Mouse (Mus musculus) lung, adult 18-20 months (tissue): ENCODE measurements at regions not wholly inside any gene's neighbourhood (a gene's known extent, or its start where the extent isn't known, plus 50 kb on each side); places are given as distances from the start of the nearest gene placed in this dataset.

Source experiments
- DNase-seq, 2 experiments: peaks; one replicate each; pipeline ENCODE4 v3.0.0; 2022; ENCODE audit warnings: mixed read lengths in 2 of 2

DNA sequence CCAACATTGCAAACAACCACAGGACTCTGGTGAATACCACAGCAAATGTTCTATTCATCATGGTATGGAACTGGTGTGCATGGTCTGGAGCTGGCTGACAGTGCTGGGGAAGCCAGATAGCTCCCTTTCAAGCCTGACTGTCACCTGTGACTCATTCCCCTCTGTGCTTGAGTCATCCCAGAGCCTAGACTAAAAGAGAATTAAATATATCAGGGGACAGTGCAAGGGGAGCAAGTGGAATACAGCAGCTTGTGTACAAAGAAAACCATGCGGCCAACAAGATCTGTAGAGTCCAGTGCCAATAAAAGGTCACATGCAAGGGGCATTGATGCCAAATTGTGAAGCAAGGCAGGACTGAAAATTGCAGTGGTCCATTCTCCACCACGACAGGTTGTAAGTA is 117.7 kb downstream of the Pah start:
- no peak for DNase-seq

DNA sequence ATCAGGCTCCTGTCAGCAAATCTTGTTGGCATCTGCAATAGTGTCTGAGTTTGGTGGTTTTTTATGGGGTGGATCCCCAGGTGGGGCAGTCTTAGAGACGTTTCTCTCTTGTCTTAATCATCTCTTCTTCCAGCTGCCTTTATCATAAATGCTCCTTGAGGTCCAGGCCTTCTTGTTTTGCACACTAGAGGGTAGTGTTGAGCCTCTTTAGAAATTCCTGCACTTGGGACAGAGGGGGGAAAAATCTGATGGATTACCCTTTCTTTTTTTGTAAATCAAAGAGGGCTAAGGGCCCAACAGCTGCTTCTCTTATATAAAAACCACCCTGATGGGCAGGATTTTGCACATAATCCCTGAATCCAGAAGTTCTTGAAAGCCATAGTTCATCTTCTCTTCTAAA is 127.5 kb downstream of the Pah start:
- DNase-seq: no peak

DNA sequence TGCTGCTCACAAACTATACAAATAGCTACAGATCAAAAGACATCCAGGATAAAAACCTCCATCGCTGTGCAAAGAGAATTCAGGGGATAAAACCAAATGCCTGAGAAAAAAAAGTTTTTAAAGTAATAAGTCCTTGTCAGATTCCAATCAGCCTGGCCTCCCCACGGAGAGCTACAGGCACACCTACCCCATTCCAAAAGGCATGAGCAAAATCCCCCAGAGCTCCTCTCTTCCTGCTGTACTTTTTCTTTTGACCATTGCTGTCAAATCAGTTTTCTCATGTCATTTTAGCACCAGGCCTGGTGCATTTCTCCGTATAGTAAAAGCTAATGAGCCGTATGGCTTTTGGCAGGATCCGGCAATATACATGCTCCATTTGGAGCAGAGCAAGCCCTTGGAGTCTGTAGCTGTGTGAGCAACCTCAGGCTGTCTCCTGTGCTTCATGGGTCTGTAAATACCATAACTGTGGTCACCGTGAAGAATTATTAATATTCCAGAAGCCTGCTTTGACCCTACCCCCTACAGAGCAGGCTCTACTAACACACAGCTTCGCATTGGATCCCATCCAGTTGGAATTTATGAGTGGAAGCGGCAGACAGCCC is 130.6 kb downstream of the Pah start:
- no peak for DNase-seq

DNA sequence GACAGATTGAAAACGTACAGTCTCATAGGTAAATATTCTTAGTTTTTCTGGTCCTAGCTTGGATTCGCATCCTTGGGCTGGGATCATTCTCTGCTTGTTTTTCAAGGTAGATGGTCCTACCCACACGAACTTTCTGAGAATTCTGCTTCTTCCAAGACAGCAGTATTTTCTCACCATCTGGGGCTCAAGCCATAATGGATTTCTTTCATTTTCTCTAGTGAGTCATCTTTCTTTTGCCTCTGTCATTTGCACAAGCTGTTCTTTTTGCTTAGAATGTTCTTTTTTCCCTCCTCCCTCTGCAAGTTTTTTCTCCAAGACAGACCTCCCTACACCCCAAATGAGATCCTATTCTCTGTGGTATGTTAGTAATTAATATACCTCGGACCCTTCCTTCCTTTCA is 132.5 kb downstream of the Pah start:
- no peak for DNase-seq

DNA sequence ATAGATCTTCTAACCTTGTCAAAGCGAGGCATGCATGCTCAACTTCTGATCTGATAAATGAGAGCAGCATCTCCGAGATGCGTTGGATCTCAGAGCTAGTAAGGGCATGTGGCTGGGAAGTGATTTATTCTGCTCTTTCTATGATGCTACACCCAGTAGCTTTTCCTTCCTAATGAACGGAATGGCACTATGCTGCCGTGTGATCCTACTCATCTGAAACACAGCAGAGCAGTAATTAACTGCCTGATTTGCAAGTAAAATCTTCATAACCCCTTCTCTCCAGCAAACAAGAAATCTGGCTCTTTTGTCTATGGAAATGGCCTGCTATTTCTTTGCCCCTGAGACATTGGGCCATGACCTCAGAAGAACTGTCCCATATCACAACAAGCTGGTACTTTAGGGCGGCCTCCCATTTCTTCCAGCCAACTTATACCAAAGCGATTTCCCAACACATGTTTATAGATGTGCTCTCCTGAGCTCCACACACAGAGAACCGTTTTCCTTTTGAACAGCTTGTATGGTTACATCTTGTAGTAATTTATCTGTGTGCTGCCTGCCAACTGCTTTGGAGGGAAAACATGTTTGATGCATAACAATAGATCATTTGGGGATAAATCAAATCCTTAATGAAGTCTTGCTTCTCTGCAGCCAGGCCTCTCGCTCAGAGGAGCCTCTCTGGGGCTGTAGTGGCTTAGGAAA is 144.6 kb downstream of the Pah start:
- DNase-seq: peak in 1 of 2 experiments; percentile 5

DNA sequence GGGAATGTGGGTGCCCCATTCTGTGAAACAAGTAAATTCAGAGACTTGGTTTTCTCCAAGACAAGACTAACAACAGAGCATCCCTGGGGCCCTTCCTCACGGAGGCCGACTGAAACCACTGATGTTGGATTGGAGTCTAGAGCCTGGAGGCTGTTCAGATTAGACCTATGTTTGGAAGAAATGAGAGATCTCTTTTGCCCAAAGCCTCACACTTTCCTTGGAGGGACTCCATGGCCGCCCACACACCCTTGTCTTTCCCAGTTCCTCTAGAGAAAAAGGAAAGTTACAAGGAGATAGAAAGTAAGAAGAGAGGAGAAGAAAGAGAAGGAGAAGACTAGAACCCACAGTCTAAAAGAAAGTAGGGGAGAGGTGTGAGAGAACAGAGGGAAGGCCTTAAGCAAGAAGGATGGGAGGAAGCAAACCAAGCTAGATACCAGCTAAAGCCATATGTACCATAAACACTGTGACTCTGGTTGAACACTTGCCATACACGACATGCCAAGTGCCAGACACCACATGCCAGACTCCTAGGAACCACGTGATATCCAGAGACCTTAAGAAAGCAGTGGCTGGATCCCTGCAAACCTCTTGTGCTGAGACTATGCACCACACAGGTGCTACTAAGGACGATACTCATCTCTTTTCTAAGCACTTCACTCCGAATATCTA is 145.3 kb downstream of the Pah start:
- DNase-seq: peak in 1 of 2 experiments; percentile 7

DNA sequence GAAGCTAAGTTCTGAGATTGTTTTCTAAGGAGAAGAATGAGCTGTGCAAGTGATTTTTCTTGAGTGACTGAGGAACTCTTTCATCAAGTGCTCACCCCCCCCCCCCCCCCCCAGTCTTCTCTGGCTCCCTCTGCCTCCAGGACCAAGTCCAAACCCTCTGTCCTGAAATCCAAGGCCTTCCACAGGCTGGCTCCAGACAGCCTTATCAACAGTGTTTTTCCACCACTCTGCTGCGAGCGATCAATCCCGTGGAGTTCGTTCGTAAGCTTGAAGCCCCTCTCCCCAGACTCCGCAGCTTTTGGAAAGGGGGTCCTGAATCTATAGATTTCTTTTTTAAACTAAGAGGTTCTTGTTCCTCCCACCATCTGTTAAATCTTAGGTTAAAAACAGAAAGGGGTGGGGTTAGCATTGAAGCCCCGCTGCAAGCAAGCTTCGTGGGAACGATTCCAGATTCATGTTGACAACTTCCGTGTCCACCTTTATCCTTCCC is 146.1 kb downstream of the Pah start:
- DNase-seq: no peak

DNA sequence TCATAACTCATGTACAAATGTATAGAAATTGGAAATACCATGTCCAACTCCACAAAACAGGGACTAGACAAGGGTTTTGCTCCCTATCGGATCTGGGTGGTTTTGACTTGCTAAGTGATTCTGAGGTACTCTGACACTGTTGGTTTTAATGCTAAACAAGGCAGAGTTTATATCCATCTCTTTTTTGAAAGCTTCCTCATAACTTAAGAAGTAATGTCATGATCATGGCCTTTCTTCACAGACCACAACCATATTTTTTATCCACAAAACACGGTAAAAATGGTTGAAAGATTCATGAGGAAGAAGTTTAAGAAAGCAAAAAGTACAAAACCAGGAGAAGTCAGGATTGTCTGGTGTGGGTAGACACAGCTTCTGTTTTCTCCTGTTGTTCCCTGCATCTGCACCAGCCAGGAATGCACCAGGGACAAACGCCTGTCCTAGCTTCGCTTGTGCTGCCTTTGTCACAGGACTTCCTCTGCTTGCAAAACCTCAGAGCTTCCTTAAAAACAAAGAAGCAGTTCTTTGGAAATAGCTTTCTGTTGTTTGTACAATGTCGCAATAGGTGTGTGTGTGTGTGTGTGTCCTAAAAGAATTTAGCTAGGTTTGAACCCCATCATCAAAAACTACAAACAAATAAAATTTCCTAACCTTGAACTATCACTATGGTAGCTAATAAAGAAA is 153.3 kb downstream of the Pah start:
- peak; percentile 20 to 23 for DNase-seq

DNA sequence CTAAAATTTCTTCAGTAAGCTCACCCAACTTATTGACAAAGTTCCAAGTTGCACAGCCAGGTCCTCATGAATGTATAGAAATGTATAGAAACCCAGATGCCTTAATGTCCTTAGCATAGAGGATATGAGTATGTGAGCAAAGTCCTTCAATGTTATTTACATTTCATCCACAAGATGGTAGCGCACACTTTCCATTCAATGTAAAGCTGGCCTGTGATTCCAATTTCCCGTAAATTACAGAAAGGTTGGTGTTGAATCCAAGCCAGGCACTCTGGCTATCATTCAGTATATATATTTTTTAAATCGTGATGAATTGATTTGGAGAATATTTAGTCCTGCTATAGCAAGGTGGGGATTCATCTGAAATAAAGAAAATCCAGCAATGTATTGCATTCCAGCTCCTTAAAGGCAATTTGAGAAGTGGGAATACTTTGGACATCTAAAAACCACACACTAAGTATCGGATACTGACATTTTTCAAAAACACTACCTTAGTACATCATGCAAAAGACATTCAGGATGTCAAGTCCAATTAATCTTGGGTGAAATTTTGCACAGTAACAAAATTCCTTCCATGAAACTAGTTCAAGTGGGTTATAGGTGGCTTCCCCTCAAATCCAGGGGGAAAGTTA is 154.6 kb downstream of the Pah start:
- no peak for DNase-seq

DNA sequence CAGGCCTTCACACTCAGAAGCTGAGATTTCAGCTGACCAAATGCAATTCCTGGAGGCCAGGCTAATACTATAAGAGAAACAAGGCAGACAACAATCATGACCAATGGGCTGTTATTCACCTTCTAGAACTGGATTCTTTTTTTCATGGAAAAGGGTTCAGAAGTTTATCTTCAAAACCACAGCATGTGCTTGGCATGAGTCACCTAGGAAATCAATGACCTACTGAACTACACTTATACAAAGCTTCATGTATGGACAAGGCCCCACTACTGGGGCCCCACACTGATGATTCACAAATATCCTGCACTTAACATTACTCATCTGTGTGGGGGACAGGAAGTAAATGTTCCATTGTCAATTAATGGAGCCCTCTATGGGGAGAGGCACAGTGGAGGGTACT is 157.4 kb downstream of the Pah start:
- DNase-seq: no peak

DNA sequence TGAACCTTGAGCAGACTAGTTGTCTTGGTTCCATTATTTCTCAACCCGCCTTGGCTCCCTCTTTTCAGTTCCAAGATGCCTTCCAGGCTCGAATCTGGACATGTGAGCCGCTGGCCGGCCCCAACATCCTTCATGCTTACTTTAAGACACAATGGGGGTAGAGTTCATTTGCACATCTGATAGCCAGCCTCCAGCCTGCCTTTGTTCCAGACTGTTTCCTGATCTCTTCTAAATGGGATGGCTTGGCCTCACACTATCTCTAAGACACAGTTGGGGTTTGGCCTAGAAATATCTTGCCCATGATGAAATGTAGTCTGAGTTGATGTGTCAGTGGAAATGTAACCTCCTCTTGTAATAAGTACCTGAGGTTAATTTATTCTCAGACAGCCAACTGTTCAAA is 164.7 kb downstream of the Pah start:
- no peak for DNase-seq

DNA sequence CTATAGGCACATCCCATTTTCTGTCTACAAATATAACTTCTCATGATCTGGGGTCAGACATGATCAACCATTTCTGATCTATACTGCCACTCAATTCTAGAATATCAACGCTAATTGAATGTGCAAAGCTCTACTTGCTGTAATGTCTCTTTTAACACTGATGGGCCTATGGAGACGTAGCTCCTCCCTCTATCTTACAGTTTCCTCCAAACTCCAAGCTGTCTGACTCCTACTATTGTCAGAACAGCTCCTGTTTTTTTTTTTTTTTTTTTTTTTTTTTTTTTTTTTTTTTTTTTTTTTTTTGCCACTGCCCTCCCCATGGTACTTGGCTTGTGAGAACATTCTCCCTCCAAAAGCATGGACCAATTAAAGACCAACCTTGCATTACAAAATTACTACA is 165.2 kb downstream of the Pah start:
- DNase-seq: no peak

DNA sequence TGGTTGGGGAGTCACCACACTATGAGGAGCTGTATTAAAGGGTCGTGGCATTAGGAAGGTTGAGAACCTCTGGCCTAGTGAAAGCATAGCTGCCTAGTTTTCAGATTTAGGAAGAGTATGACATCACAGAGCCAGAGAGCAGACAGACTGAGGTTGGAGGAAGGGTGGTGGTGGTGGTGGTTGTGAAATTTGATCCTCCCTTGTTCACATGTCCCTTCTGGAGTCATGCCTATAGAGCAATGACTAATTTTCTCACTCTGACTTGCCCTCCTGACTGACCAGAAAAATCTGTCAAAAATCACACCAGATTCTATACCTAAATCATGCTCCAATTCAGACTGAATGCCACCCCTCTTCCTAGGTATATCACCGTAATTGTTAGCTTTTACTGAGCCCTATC is 166.2 kb downstream of the Pah start:
- peak in 1 of 2 experiments; percentile 17 for DNase-seq

DNA sequence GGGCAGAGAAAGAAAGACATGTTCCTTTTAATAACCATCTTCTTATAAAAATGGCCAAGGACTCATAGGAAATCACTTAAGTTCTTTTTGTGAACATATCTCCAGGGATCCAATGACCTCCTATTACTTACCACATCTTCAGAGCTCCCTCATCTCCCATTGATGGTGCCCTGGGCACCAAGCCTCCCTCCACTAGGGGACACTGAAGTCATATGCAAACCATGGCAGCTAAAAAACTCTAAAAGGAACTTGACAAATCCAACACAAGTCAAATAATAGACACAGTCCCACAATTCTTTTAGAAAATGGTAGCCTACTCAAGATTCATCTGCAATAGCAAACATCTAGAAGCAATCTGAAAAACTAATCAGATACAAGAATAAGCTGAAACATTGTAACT is 167.2 kb upstream of the Igf1 start:
- no peak for DNase-seq

DNA sequence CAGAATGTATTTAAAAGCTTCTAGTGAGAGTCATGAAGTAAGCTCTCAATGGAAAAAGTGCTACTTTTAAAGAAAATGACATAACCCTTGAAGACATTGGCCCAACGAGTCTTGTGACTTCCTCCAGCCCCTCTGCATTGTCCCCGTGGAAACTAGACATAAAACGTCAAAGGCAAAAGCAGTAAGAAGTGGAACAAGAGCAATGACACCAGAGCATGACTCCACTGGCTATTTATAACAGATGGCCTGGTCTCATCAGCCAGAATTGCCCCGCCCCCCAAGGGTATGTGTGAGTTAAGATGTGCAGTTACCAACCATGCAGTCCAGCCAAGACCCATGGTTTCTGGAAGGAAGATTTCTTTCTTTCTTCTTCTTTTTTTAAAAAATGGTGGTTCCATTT is 161.6 kb upstream of the Igf1 start:
- peak; percentile 4 to 15 for DNase-seq

DNA sequence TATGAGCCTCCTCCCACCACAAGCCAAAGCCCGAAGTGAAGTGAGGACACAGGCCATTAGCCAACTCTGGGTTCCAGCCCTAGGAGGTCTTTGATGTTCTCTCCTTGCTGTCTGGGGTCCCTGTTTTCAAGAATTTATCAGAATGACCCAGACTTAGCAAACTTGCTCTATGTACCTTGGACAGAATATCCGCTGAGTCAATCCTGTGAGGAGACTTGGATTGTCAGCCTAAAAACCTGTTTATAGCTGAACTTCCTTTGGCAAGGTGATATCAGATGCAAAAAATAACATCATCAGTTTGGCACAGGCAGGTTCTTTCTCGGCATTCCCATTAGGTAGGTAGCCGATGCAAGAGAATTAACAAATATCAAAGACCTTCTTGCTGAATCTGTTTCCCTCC is 146.9 kb upstream of the Igf1 start:
- DNase-seq: no peak

DNA sequence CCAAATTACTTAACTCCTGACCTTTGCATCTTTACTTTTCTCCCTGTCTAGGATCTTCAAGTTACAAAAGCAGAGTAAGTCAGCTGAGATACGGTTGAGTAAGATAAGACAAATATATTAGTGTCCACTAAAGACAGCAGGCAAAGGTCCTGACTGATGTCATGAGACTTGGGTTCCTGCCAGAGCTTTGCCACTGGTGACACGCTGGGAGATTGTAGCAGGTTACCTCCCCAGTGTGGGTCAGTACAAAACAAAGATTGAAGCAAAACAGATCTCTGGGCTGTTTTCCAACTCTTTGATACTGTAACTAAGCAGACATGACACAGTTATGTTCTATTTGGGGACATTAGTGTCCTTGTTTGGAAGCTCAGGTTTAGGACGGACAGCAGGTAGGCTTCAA is 146.3 kb upstream of the Igf1 start:
- peak; percentile 9 to 23 for DNase-seq

DNA sequence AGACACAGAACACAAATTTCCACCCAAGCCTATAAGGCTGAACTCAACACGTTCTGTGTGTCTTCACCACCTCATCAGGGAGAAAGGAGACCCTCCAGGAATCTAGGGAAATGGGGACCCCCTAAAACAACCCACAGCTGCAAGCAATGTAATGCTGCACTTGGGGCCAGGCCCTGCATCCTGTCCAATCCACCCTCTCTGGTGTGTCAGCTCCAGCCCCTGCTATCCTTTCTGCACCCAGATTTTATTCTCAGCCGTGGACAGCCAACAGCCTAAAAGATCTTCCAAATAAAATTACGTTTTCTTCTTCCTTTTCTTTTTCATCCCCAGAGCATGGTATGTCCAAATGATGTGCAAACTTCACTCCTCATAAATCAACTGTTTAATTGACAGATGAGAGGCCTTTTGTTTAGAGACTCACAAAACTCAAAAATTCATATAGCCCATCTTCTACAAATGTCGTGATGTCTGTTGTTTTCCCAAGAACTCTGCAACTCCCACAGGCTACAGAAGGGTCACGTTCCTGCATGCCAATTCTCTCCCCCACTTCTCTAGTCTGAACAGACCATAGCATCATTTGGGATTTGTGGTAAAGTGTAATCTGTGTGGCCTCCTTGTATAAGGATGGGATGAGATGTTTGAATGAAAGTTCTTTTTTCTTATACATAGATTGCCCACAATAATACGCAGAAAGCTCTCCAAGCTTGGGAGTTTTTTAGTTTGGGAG is 142.0 kb upstream of the Igf1 start:
- no peak for DNase-seq

DNA sequence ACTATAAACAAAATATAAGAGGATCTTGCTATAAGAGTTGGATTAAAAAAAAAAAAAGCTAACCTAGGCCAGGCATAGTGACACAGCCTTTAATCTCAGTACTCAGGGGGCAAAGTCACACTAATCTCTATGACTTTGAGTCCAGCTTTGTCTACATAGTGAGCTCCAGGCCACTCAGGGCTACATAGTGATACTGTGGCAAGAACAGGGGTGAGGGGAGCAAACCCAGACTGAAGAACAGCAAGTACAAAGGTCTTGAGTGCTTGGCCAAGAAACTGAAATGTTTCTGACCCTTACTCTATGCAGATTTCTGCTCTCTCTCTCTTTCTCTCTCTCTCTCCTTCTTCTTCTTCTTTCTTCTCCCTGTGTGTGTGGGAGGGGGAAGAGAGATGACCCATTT is 140.9 kb upstream of the Igf1 start:
- DNase-seq: no peak

DNA sequence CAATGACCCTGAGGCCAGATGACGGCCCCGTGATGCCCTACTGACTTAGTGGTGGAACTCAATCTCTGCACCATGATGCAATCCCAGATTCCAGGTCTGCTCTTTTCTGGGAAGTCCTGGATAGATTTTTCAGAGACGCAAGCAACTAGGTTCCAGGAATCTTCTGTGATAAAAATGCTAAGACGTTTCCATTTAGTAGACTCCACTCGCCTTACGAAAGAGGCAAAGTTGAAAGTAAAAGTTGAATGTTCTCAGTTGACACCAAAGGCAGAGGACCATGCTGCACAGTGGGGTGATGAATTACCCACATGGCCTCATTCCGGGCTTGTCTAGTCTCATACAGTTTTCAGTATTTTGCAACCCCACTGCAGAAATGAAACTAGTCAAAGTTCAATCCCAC is 139.6 kb upstream of the Igf1 start:
- peak; percentile 15 to 25 for DNase-seq

DNA sequence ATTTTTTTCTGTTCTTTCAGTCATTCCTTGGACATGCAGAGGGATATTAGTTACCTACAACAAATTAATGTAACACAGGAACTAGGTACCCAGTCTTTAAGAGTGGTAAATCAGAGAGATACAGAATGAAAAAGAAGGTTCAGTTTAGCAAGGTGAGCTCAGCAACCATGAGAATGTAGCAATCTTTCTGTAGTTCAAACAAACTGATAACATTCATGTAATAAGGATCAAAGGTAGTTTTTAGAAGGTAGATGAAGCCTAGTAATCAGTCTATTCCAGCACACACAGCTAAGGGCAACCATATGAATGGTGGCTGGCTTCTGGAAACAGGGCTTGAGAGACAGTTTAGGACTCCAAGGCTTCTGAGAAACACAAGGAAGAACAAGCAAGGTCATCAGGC is 138.1 kb upstream of the Igf1 start:
- DNase-seq: no peak

DNA sequence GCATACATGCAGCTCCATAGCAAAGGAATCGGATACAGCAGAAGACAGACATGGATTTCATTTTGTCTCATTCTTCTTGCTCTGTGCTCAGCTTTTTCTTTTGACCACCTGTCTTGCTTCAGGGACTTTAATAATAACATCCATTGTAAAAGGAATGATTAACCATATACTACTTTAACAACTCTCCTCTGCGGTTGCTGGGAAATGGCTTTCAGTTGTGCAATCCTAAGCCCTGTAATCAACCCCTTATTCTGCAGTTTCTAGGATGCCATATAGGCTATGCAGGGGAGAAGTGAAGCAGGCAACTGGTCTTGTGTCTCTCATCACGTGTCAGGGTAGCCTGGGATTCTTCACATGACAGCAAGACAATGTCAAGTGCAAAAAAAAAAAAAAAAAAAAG is 135.8 kb upstream of the Igf1 start:
- no peak for DNase-seq

DNA sequence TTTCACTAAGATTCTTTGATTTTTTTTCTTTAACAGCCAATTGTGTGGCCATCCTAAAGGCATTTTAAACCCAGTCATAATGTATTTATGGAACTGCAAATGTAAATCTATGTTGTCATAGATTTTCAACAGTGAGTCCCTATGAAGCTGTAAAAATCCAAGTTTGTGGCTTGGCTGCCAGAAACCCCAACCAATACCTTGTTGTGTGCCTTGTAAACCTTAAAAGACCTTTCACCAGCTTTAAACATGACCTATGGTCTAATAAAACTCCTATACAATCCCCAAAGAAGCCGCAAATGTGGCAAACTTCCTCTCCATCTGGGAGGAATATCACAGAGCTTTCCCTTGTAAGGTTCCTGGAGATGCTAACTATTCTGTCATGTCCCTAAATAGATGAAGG is 125.4 kb upstream of the Igf1 start:
- no peak for DNase-seq
